Mouse (Mus musculus): Measurements from ENCODE around the gene Fyco1.
"Not testable (repeated sequence)": the region's sequence is repeated elsewhere in the genome, so short reads cannot be mapped to it uniquely, and the experiment has no call there.

Fyco1 gene

GRCm38 (mm10) chr9:123814821-123815220, 36.9 kb downstream of the Fyco1 start:
- DNase-seq (ENCODE audit: low spot score), result no peak

- DNase-seq (ENCODE audit: low spot score), result no peak
Observed at GRCm38 (mm10) chr9:123814326-123814725, 37.4 kb downstream of the Fyco1 start.

DNA sequence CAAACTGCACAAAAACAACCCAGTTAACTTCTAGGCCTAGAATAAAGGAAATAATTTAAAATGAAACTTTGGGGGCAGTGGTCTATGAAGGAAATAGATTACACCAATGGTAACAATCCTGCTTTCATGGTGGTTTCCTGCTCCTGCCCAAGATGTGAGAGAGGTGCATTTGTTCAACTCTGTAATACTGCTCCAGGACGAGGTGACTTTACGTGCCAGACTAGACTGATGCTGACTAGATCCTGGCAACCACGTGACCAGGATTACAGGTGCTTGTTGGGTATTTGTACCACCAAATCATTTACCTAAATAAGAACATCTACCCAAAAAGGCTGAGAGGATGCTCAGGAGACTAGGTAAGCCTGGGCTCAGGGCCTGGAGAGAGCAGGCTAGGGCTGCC, 39.9 kb downstream of the Fyco1 start:
- no peak for DNase-seq (ENCODE audit: low spot score)

- DNase-seq (ENCODE audit: low spot score), result no peak
Observed at GRCm38 (mm10) chr9:123808583-123808982, 43.1 kb downstream of the Fyco1 start.

- no peak for DNase-seq (ENCODE audit: low spot score)
Observed at GRCm38 (mm10) chr9:123806267-123806666, 45.4 kb downstream of the Fyco1 start, which contains the start of gene Cxcr6. Gene Cxcr6, plus strand, starts transcription at chr9:123806475.

DNA sequence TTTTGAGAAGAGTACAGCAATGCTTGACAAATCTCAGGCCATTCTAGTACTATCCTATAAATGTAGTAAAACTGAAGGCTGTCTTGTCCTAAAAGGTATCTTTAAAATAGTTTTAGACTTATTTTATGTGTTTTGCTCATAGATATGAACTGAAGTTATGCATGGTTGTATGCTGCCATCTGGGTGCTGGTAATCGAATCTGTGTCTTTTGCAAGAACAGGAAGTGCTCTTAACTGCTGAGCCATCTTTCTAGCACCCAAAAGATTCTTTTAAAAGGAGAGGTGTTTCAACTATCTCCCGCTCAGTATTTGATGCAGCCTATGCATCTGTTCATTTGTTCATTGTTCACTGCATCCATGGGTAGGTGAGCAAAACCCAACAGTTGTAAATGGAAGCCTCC, 46.5 kb downstream of the Fyco1 start:
- no peak for DNase-seq (ENCODE audit: low spot score)

DNA sequence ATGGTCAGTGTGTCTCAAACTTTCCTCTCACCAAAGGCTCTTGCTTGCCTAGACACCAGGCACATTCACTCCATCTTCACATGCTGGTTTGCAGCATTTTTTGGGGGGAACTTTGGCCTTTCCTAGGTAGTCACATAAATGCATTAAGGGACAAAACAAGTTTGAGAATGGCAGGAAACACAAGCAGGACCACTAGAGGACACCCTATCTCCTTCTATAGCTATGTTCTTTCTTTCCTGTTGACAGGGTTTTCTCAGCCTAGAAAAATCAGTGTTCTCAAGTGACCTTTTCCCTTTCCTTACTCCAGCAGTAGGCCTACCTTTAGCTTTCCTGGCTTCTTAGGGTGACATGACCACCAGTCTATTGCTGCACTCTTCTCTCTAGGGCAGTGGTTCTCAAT, 48.8 kb downstream of the Fyco1 start:
- DNase-seq (ENCODE audit: low spot score), result no peak

GRCm38 (mm10) chr9:123802421-123802820, 49.3 kb downstream of the Fyco1 start:
- DNase-seq (ENCODE audit: low spot score), result no peak

DNA sequence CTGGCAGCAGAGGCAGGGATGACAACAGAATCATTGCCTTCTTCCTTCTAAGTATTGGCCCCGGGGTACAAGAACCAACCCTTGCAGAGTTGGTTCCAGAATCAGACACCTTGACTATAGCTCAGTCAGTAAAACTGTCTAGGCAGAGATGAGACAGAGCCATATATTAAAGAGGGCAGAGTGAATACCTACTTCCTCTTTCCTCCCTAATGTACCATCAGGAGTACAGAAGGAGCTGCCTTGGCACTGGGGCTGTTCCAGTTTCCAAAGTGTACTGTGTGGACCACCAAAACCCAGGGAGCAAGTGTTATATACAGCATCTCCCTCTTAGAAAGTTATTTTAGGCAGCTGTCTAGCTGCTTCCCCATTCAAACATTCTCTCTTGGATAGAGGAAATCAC, 50.2 kb downstream of the Fyco1 start:
- DNase-seq (ENCODE audit: low spot score), result no peak

DNA sequence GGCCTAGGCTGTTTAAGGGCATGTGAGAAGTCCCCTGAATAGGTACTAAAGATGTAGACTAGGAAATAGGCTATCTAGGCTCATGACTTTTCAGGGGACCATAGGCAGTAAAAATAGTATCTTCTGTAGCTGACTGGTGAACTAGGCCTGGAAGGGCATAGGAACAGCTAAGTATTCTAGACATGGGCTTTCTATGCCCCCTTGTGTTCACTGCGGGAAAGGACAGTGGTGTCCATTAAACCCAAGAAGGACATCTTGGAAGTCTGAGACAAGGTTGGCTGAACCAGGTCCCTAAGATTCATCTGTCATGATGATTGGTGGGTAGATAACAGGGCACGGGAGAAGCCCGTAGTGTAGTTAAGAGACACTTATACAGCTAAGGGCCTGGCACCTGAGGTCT, 55.5 kb downstream of the Fyco1 start:
- DNase-seq (ENCODE audit: low spot score), result no peak

GRCm38 (mm10) chr9:123788855-123789529, 62.7 kb downstream of the Fyco1 start:
- no peak for DNase-seq (ENCODE audit: low spot score)

- DNase-seq (ENCODE audit: low spot score), result not testable (repeated sequence)
Observed at GRCm38 (mm10) chr9:123773299-123773698, 78.4 kb downstream of the Fyco1 start.

GRCm38 (mm10) chr9:123769532-123769931, 82.2 kb downstream of the Fyco1 start:
- DNase-seq (ENCODE audit: low spot score), result no peak

DNA sequence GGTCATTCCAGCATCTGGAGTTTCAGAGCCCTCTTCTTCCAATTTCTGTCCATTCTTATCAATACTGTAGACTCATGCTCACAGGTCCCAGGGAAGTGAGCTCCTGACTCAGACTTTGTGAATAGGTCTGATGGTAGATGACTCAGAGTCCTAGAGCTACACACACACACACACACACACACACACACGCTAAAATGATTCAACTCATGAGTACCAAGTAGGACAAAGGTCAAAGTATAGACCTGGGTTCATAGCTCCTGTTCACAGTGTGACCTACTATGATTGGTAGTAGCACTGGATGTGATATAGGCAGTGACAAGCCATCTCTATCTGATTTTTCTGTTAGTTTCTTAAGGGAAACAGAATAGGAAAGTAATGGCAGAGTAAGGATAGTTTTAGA, 83.3 kb downstream of the Fyco1 start:
- no peak for DNase-seq (ENCODE audit: low spot score)

DNA sequence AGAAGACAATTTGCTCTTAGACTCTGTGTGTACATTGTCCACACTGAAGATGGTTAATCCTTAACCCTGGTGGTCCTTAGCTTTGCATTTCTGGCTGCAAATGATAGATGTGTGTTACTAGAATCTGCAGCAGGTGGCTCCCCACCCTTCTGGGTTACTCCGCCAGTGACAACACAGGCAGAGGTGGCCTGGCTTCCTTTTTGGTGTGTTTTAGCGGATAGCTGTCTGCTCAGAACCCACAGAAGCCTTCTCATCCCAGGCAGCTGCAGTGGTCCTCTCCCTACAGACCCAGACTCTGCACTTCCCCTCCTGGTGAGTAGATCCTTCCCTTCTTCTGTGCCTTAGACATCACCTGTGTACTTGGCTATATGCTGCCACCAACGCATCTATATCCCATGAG, 84.7 kb downstream of the Fyco1 start:
- no peak for DNase-seq (ENCODE audit: low spot score)

DNA sequence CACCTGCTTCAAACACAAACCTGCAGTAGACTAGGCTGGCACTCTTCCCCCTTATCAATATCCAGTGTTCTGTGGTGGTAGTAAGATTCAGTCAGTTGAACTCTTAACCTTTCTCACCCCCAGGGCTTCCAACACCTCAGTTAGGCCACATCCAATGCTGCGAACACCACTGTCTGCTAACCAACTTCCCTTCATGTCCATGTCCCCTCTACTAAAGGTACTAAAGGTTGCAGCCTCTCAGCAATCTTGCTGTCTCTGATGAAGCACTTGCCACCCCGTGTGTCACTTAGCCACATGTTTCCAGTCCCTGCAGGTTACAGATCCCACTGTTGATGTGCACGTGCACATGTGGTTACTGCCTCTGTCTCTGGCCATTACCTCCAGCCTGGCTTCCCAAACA, 87.9 kb downstream of the Fyco1 start:
- no peak for DNase-seq (ENCODE audit: low spot score)

DNA sequence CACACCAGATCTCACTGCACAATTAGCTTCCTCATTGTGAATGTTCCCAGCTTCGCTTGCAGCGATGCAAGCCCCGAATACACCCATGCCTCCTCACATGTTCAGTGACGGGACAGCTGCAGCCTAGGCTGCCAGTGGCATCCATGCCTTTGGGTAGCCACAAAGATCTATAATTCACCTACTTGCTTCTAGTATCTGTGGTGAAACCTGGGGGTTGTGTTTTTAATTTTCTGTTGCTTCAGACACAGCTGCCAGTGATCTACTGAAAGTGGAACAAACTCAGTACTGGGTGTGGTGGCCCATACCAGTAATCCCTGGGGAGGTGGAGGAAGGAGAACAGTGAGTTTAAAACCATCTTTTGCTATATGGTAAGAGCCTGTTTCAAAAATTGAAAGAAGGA, 88.8 kb downstream of the Fyco1 start:
- no peak for DNase-seq (ENCODE audit: low spot score)

- no peak for DNase-seq (ENCODE audit: low spot score)
Observed at GRCm38 (mm10) chr9:123760806-123761205, 90.9 kb downstream of the Fyco1 start.

- DNase-seq (ENCODE audit: low spot score), result no peak
Observed at GRCm38 (mm10) chr9:123758645-123759044, 93.1 kb downstream of the Fyco1 start.

DNA sequence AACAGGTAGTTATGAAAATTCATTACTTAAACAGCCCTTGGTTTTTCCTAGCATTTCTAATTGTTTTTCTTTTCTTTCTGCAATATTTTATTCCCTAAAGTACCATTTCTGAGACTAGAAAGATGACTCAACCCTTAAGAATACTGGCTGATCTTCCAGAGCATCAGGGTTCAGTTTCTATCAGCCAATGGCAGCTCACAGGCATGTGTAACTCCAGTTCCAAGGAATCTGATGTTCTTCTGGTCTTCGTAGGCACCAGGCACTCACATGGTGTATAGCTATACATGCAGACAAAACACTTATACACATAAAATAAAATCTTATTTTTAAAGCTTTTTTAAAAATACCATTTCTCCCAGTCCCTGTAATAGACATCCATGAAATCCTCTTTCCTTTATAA, 93.5 kb downstream of the Fyco1 start:
- no peak for DNase-seq (ENCODE audit: low spot score)

- DNase-seq (ENCODE audit: low spot score), result no peak
Observed at GRCm38 (mm10) chr9:123757326-123757725, 94.4 kb downstream of the Fyco1 start.

DNA sequence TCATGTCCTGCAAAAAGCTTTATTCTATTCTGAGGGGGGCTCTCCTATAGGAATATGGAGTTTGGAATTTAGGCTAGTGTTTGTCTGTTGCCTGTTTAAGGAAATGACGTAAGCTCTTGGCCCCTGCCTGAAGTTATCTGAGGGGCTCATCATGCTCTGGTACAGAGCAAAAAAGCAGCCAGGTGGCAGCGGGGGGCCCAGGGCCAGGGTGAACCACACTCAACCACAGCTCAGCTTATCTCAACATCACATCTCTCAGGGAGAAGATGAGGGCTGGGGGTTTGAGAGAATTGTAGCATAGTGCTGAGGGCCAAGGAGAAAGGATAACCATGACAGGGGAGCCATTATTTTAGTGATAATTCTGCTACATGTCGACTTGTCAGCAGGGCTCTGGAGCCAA, 94.9 kb downstream of the Fyco1 start:
- no peak for DNase-seq (ENCODE audit: low spot score)

DNA sequence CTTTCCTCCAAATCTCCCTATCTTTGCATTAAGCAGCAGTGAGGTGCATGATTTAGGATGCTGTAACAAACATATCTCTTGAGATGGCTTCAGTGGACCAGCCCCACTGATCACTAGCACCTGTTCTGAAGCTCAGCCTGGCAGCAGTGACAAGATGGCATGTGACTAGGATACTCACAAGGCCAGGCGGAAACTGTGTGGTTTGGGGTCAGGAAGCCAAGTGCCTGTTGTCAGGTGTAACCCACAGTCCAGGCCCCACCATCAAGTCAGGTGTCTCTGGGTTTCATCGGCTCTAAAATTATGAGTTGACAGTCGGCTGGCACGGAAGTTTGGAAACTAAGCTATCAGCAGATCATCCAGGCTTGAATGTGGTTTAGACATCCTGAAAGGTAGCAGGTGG, 97.4 kb downstream of the Fyco1 start:
- no peak for DNase-seq (ENCODE audit: low spot score)

GRCm38 (mm10) chr9:123749687-123750086, 102.0 kb downstream of the Fyco1 start:
- DNase-seq (ENCODE audit: low spot score), result not testable (repeated sequence)

DNA sequence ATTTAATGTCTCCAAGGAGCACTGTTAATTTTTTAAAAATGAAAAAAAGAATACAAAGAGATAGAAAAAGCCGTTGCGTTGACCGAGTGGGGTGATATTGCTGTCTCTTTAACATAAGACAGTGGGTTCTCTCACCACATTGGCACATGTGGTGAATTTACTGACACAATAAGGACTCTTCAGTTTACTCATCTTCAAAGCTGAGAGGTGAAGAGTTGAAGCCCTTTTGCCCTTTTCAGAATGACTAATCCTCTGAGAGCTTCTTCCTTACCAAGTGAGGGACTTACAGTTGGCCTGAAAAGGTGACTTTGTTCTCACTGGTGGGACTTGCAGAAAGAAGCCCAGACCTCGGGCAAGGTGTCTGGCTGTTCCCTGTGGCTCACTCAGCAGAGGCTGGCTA, 110.9 kb downstream of the Fyco1 start:
- DNase-seq (ENCODE audit: low spot score), result no peak
